Mouse (Mus musculus) embryo, embryonic 9.5 days (tissue): ENCODE measurements around the gene Ak8.

Source experiments
- DNase-seq: peaks from one replicate; pipeline ENCODE4 v3.0.0-alpha.2; 2017; ENCODE audit errors: extremely low spot score

The Ak8 gene

DNA sequence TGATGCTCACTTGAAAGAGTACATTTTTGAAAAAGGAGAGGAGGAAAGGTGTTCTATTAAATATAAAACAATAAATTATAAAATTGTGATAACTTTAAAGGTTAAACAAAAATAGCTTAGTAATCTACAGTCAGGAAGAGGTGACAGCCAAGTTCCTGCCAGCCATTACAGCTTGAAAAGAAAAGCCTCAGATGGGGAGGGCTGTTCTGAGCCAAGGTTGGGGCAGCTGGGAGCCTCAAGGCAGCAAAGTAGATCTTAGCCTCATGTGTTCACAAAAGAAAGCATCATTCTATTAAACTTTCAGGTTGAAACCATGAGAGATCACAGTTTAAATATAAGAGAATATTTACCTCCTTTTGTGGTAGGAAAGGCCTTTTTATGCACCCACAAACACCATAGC lies 30.7 kb downstream of the Ak8 start:
- no peak for DNase-seq

DNA sequence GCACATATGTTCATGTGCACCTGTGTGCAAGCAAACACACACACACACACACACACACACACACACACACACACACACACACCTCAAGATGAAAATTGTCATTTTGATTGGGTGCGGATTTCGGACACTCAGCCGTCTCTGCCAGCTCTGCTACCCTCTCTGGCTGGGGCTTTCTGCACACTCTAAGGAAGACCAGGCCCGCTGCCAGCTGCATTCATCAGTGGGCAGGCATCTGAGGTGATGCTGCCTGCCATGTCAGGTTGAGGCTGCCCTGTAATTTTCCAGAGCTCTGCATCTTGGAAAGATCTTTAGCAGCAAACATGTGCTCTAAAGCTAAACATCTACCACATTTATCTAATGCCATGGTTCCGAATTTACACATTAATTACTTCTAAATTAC lies 37.1 kb downstream of the Ak8 start:
- DNase-seq = no peak

DNA sequence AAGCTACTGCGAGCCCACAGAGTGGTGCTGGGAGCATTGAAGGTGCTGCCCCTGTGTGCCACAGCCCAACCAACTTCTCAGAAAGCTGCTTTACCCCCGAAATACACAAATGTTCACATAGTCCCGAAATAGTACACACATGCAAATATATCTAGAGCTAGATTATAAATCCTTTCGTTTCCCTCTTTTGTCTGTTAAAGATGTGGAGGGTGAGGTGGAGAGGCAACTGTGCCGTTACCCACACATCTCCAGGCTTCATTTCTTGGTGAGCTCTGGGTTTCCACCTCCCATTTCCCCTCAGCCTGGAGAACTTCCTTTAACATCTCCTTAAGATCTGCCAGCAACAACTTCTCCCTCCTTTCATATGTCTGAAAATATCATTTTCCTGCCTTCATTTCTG lies 40.2 kb downstream of the Ak8 start:
- DNase-seq = no peak

DNA sequence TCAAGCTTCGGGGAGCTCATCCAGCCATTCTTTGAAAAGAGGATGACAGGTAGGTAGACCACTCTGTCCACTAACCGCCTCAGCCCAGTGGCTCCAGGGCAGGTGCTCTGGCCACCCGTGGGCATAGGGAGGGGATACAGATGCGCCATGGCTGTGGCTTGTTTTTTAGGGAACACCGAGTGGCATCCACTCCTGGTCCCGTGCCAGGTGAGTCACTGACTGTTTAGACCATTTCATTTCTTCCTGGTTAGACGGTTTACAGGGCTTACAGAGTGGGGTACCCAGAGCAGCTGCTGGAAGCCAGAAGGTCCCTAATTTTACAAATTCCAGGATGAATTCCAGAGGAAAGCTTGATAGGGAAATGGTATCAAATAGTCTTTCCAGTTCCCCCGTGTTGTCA lies 42.7 kb downstream of the Ak8 start:
- DNase-seq = no peak

DNA sequence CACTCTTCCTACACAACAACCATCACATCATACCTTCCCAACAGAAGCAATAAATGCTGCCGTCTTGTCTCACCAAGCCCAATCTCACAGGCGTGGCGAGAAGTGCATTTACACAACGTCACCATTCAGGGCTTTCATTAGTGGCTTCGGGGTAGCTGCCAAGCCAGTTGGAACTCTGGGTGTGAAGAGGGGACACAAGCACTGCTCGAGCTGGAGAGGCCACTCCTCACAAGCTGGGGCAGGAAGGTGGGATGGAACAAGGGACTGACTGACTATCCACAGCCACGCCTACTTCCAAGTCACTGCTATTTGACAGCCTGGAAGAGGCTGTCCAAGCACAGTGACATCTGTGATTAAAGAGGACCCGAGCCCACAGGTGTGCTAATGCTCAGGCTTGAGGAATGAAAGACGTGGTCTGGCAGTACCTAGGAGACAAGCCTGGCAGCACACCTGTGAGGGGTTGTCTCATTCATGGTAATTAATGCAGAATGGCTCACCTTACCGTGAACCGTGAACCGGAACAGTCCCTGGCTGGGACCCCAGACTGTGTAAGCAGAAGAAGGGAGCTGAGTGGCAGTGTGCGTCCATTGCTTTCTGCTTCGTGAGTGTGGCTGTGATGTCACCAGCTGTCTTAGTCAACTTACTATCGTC lies 46.8 kb downstream of the Ak8 start:
- DNase-seq = no peak

DNA sequence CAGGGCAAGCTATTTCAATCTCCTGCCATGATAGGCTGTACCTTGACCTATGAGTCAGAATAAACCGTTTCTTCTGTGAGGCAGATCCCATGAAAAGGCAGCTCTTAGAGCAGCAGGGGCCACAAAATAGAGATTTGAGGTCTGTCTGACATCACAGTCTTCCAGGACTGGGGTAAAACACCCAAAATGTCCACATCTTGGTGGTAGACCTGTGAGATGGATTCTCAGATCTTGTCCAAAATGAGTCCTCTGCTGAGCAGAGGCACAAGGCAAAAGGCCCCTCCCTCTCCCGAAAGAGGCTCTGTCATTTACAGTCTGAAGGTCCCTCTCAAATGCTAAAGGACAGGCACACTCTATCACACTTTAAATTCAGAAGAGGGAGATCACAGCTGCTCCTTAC lies 47.7 kb downstream of the Ak8 start:
- no peak for DNase-seq

DNA sequence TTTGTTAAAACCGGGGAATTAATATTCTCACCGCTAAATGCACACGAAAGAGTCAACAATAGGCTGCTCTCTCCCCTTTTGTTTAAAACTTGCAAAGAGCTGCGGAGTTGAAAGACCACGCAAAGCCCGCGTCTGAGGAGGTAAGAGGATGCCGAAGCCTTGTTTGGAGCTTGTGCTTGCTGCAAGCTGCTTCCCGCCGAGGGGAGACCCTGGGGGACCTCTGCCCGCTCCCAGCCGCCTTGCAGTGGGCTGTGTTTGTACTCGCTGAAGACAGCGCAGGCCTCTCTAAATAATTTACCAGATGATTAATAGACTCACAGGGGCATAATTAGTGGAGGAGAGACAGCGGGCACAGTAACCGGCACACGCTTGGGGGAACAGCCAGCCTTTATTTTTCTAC lies 51.2 kb downstream of the Ak8 start:
- peak; percentile 59 for DNase-seq

DNA sequence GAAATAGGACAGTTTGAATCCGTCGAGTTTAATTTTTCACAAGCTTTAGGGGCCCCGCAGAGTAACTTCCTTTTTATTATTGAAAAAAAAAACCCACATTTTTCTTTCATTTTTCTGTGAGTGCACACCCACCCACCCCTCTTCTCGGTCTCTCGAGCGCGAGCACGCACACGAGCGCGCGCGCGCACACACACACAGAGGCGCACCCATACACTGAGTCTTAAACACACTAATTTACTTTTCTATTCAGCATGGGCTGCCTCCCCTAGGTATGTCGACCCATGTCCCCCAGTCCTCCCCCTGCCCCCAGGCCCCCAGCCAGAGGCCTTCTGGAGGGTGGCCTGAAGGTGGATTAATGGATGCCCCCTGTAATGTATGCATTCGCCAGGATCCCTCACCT lies 51.7 kb downstream of the Ak8 start:
- no peak for DNase-seq

DNA sequence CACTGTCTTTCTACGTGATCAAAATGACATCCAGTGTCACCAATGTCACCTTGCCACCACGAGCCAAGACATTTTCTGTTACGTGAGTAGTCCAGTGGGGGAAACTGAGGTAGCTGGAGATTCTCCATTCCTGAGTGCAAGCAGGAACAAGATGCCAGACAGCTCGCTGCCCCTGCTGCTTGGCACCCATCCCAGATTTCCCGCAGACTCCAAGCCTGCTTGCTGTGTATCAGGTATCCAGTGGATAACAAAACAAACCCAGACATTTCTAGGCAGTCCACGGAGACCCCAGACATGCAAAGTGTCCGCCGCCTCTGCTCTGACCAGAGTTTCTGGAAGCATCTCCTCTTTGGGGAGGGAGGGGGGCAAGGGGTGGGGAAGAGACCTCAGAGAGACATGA lies 52.4 kb downstream of the Ak8 start:
- no peak for DNase-seq

DNA sequence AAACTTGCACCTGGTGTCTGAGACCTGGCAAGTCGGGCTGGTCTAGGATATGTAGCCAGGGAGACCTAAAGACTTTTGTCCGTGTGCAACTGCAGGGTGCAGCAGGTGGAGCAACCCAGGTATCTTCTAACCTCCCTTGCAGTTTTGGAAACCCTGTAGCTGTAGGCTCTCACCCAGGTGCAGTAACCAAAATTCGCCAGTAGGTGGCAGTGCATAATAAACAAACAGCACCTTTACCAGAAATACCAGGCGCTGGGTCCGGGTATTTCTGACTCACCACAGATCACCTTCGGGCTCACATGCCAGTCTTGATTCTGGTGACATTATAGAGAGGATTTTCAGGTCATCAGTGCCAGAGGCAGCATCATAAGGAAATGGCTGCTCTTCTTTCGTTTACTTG lies 55.5 kb downstream of the Ak8 start:
- DNase-seq = peak; percentile 85

DNA sequence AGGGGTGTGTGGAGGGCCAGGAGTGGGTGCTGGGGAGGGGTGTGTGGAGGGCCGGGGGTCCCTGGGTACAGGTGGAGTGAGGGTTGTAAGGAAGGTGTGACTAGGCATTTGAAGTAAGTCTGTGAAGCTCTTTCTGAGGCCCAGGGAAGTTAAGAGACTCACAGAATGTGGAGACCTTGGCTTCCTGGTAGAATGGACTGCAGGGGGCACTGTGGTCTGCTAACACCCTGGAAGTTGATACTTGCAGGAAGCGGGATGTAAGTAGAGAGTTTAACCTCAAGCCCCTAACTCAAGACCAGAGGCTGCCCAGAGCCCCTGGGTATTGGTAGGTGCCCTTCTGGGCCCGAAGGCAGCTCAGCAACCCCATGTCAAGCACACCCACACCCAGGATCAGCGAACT lies 56.2 kb downstream of the Ak8 start:
- peak; percentile 72 for DNase-seq

DNA sequence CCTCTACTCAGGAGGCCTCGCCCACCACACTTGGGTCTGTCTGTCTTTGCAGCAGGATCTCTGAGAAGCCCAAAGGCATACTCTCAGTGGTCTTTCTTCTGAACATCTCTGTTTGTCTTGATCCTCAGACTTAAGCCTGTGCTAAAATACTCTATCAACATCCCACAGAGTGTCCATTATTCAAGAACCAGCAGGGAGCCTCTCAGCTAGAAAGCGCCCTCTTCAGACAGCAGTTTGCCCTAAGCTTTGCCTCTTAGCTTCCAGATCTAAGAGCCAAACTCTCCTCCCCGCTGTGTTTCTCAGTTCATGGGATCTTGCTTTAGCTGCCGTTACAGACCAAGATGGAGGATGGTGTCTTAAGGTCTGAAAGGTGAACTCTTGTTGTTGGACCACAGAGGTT lies 59.5 kb downstream of the Ak8 start:
- no peak for DNase-seq

DNA sequence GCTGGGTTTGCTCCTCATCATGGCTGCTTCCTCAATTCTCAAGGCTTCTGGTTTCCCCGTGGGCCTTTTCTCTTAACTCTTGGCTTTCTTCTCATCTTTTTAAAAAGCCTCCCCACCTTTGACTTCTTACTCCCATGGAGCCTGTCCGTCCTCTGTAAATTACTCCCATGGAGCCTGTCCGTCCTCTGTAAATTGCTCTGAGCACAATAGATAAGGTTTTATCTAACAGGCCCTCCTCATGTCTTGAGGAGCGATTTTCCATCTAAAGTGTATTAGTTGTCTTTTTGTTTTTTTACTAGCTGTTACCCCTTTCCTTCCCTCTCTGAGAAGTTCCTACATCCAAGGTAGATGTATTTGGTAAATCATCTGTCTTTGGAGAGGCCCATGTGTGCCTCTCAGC lies 66.6 kb downstream of the Ak8 start:
- DNase-seq = no peak

DNA sequence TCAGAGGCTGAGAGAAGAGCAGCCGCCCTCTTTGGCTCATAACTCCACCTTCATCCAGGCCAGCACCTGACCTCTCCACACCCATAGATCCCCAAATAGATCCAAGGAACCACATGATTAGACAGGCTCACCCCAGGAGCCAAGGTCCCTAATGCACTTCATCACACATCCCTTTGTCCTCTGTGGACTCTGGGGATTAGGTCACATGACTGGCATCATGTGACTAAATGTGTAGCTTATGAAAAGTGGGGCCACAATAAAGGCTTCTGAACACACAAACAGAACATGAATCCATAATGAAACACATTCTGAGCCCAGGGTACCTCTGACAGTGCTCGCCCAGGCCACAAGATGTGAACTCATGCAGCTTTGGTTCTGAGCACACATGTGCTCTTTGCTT lies 67.1 kb downstream of the Ak8 start:
- no peak for DNase-seq

DNA sequence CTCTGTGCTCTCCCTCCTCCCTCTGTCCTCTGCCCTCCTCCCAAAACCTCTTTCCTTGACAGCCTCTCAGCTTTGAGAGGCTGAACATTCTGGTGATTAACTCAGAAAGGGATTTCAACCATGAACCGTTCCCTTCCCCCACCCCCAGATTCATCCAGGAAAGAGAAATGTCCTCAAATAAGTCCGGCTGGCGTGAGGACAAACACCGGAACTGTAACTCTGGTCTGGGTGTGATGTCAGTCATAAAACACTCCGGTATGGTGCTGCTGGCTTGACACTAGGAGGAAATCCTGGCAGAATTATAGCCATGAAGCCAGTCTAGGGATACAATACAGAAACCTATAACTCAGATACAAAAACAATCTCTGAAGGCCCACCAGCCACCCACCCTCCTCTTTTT lies 70.7 kb downstream of the Ak8 start:
- DNase-seq = no peak

DNA sequence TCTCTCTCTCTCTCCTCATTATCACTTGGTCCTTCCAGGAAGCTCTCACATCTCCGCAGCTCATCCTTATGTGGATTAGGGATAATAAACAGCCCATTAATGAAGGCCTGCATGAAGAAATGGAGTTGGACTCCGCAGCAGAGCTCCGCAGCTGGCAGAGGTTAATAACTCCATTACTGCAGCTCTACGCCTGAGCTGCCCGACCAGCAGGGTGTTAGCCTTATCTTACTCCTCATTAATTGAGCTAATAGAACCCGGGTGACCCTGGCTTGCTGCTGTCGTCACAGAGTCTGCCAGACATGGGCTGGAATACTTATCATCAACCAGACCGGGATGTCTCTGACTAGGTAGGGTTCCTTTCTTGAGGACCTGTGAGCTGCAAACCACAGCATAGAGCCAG lies 74.1 kb downstream of the Ak8 start:
- no peak for DNase-seq

DNA sequence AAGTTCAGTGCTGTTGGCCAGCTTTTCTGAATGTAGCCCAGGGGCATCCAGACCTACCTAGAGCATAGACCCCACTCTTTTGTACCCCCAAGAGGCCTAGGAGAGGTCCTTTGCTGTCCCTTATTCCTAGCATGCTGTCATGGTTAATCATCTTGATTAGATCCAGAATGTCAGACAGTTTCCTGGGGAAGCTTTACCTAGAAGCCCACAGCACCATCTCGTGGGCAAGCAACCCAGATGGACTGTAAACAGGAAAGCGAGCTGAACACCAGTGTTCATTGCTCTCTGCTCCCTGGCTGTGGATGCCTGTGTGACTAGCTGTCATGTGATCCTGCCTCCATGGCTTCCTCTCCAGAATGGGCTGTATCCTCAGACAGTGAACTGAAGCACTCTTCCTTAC lies 76.8 kb downstream of the Ak8 start:
- DNase-seq = no peak

DNA sequence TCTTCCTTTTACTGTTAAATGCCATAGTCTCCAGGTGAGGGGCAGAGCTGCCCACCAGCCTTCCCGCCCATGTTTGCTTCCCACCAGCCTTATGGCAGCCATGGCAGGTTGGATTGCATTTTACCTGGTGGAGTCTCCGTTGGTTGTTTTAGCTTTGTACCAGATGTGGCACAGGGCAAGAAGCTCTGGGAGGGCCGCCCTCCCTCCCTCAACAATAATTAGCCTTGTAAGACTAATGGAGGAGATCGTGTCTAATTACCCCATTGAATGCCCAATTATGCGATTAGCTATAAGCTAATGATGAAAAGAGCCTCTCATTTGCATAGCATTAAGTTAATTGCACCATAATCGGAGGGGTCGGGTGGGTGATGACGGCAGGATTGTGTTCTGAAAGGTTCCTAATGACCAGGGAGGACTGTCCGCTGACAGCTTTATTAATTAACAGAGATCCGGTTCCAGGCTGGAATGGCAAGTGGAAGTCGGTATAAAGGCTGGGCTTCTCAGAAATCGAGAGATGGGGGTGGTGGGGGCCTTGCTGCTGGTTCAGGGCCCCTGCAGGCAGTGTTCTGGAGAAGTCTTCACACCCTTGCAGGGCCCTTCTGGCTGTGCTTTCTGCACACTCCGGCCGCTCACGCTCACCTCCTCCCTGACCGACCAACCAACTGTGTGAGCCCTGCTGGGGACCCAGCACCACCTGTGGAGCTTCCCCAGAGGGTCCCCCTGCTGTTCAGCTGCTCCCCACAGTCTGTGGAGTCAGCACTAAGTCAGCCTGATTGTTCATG lies 80.2 kb downstream of the Ak8 start:
- no peak for DNase-seq

DNA sequence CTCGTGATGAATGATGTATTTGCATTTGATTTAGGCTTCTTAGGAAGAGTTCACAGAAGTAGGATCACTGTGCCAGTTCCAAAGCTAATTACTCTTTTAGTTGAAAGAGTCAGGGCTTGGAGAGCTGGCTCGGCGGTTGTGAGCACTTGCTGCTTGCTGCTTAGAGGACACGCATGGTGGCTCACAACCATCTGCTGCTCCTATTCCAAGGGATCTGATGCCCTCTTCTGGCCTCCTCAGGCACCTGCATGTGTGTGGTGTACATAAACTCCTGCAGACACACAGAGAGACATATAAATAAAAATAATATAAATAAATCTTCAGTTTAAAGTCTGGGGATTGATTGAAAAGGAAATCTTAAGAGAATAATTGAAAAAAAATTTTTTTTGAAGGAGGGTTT lies 81.3 kb downstream of the Ak8 start:
- DNase-seq = no peak

DNA sequence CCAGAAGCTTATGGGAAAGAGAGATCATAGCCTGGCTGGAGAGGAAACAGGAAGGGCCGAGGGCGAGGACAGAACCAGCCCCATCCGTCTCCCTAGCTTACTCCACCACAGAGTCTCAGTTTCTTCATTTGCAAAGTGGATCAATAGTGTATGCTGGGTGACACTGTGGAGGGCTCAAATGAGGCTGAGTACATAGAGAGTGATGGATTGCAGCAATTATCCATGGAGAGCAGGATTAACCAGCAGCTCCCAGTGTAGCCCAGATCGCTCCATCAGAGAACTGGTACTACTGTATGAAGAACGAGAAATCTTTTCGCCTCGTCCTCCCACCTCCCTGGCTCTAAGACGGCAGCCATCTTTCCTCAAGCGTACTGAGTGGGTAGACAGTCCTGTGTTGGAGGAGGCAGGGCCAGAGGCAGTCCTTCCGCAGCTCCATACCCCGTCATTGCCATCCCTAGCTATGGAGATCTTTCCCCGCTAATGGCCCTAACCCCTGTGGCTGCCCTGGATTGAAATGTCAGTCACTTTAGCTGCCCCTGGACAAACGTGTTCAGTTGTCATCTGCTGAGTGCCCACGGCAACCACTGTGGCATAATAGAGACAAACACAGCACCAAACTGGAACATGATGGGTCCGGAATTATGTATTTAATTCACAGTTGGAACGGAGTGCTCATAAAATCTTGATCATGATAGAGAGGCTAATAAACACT lies 86.5 kb downstream of the Ak8 start:
- no peak for DNase-seq

DNA sequence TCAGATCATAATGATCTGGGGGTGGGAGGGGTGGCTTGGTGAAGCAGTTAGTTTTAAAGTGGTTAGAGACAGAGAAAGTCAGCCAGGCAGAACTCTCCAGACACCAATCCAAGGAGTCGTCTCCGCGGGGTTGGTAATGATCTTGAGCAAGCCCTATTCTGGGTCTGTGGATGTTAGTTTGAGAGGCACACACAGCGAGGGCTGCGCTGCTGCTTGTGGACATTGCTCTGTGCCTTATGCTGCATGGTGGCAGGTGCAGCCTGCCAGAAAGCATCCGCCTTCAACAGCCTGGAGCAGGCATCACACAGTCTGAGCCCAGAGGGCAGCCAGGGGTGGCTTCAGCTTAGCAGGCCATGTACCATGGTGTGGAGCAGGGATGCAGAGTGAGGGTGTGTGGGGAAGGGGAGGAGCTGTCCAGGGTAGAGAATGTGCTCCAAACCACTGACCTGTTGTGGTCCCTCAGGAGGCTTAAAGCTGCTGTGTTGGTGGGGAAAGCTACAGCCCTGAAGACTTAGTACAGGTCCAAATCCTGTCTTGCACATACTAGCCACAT lies 87.2 kb downstream of the Ak8 start:
- DNase-seq = no peak

DNA sequence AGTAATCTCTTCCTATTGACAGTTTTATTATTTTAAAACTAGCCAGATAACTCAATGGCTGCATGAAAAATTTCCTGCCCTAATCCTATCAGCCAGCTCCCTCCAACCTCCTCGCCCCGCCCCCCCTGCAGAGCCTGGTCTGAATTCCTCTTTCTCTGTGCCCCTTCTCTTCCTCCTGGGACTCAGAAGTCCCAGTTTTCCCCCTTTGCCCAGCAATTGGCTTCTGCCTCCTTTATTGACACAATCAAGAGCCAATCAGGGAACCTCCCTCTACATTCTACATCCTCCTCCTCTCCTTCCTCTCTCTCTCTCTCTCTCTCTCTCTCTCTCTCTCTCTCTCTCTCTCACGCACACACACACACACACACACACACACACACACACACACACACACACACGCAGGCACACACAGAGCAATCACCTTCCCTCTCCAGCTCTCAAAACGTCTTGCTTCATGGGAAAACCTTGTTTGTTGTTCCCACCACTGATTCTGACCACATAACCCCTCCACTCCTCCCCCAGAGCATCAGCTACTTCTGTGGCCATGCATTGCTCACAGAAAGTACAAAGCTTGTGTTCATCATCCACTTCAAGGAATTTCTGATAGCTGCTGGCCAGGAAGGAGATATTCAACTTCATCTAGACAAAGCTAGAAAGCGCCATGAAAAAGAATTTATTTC lies 93.1 kb downstream of the Ak8 start:
- peak; percentile 74 for DNase-seq
